Mouse (Mus musculus): ENCODE results near the gene Rpl3l.

DNA sequence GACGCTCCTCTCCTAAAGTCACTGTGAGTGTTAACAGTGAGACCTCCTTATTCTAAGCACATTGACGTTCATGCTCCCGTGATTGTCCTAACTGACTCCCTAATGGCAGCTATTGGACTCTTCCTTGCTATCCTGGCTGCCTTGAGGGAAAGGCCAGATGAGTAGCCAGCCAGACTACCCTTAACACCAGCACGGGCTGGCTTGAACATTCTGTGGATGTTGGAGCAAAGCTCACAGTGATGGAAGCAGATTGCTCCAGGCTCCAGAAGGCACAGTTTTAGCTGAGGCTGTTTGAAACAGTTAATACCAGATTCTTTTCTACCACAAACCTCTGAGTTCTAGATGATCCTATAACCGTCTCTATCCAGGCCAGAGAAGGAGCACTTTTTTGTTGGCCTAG lies 16.3 kb downstream of the Rpl3l start:
- TF ChIP-seq CTCF (IDR thresholded peaks at IDR 0.05; ENCODE audit: low read depth) = no peak
- TF ChIP-seq EP300 (IDR thresholded peaks at IDR 0.05; ENCODE audit: low read depth) = no peak
